Mouse (Mus musculus) midbrain, postnatal 0 days (tissue): ENCODE data around the gene Myo7a. TPM values are rescaled to one million over a fixed set of nuclear protein-coding genes. Genes with fewer than 3 reads are reported as not detected.

Source experiments
- ATAC-seq: fragments of 200-750 bp; cut with Nextera tagmentation; 2 replicates; pipeline ENCODE4 v1.8.0; 2017; ENCODE audit warnings: moderate number of reproducible peaks, mild to moderate bottlenecking, moderate TSS enrichment, moderate library complexity; ENCODE audit not compliant: low FRiP score
- DNase-seq: peaks from one replicate; pipeline ENCODE4 v3.0.0-alpha.2; 2015; ENCODE audit warnings: low spot score
- H3K27ac ChIP-seq: fragments of 300-500 bp; sonication (generic); 2 replicates; pipeline ENCODE4 v1.5.1; 2014; ENCODE audit warnings: low read depth, mild to moderate bottlenecking, low read length, mixed read lengths
- H3K27me3 ChIP-seq: fragments of 300-500 bp; sonication (generic); 2 replicates; pipeline ENCODE4 v1.6.1; 2014; ENCODE audit warnings: low read length, control low read depth, mixed read lengths; ENCODE audit not compliant: insufficient read depth
- H3K36me3 ChIP-seq: fragments of 300-500 bp; sonication (generic); 2 replicates; pipeline ENCODE4 v1.6.1; 2014; ENCODE audit warnings: low read length, control low read depth, mixed read lengths; ENCODE audit not compliant: insufficient read depth
- H3K4me1 ChIP-seq: fragments of 300-500 bp; sonication (generic); 2 replicates; pipeline ENCODE4 v1.6.1; 2014; ENCODE audit warnings: mild to moderate bottlenecking, control low read depth, antibody characterized with exemption, low read length, mixed read lengths; ENCODE audit not compliant: insufficient read depth
- H3K4me2 ChIP-seq: fragments of 300-500 bp; sonication (generic); 2 replicates; pipeline ENCODE4 v1.6.1; 2014; ENCODE audit warnings: low read depth, mild to moderate bottlenecking, low read length, mixed read lengths; ENCODE audit not compliant: poor library complexity, severe bottlenecking
- H3K4me3 ChIP-seq: fragments of 300-500 bp; sonication (generic); 2 replicates; pipeline ENCODE4 v1.5.1; 2014; ENCODE audit warnings: low read depth, mild to moderate bottlenecking, low read length, moderate library complexity
- H3K9ac ChIP-seq: fragments of 300-500 bp; sonication (generic); replicated peaks from 2 replicates; pipeline ENCODE4 v1.6.1; 2014; ENCODE audit warnings: mild to moderate bottlenecking, low read length, moderate library complexity, mixed read lengths; ENCODE audit not compliant: poor library complexity, severe bottlenecking
- H3K9me3 ChIP-seq: fragments of 300-500 bp; sonication (generic); 2 replicates; pipeline ENCODE4 v1.6.1; 2016; ENCODE audit warnings: low read length, control low read depth
- CTCF ChIP-seq: IDR thresholded peaks from 2 replicates; pipeline ENCODE4 v1.5.1; 2016; ENCODE audit warnings: antibody characterized with exemption, mild to moderate bottlenecking
- WGBS: fragments of 180-500 bp; shearing (Covaris S2); extraction: QIAGEN DNeasy Blood & Tissue Kit; methylation state at CpG from one replicate; pipeline ENCODE4 v1.1.7; 2014; 5-methylcytosine and 5-hydroxymethylcytosine counted together
- polyA plus RNA-seq: library from polyadenylated mRNA; unstranded; fragments of >200 nt; fragmentation: Nextera tagmentation; extraction: Ambion mirVana; gene quantifications from 2 replicates; pipeline ENCODE4 v1.2.1, GENCODE M21; 2015
- total RNA-seq: library from RNA; depleted of rRNA; stranded (reverse); fragments of >200 nt; gene quantifications from 2 replicates; pipeline ENCODE4 v1.2.3, GENCODE M21; 2014

Gene Myo7a
- total and polyA plus RNA-seq, 2 experiments from 2014 or later, result 14.6 to 74.3 TPM

DNA sequence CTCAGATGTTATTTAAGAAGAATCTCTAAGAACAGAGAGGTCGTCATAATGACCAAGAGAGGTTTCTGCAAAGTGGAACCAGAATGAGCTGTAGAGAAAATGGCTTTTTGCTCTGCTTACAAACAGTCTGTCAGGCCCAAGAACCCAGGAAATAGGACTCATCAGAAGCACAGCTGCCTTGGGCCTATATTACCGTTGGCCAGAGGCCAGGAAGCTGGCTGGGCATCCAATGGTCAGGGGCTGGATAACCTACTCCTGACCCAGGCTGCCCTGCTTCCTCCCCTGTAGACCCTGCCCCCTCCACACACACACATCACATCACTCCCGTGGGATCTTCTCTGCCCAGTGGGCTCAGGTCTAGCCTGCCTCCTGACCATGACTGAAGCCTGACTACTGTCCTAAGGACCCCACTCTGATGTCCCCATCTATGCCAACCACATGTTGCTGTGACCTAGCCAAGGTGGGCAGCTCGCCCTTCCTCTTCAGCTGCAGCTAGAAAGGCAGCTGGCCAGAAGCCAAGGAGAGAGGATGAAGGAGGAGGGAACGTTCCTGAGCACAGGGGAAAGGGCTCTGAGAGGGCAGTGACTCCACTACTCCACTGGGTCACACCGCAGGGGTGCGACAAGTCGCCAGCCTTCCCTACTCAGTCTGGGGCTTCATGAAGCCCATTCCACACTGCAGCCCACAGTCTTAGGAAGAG lies 40.9 kb upstream of the Myo7a start:
- ATAC-seq (no peak), DNase-seq (no peak)
- no peaks in the 10 kb centered on the region for H3K4me1 ChIP-seq
- peaks cover 10% of the 10 kb centered on the region for H3K36me3 ChIP-seq
- no peak overlapping the region for H3K9ac ChIP-seq
- no peak overlapping the region for H3K4me3 ChIP-seq
- no peak overlapping the region for H3K27ac ChIP-seq
- H3K27me3 ChIP-seq, result no peaks in the 10 kb centered on the region
- TF ChIP-seq CTCF, result no peak
- H3K4me2 ChIP-seq, result no peak overlapping the region
- no peaks in the 10 kb centered on the region for H3K9me3 ChIP-seq
- 65% methylated on average over 8 of the region's 8 CpGs for WGBS

DNA sequence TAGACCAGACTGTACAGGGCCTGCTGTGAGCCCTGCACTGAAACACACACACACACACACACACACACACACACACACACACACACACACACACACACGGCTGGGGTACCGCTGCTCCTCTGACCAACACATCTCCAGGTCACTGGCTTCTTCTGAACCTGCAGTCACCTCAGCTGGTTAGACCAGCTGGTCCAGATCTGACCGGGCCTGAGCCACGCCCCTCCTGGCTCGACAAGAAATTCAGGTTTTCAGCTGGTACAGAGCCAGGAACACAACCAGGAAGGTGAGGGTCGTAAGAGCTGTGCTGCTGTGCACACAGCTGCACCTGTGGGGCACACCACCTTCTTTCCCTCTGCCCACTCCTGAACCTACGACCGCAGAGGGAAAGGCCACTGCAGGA lies 39.2 kb upstream of the Myo7a start:
- TF ChIP-seq CTCF, result no peak
- ATAC-seq, result no peak
- Histone ChIP-seq H3K4me2 (no peak overlapping the region), H3K27ac (no peak overlapping the region), H3K4me1 (no peaks in the 10 kb centered on the region), H3K36me3 (peaks cover 10% of the 10 kb centered on the region), H3K9ac (no peak overlapping the region), H3K4me3 (no peak overlapping the region), H3K27me3 (no peaks in the 10 kb centered on the region), H3K9me3 (no peaks in the 10 kb centered on the region)
- DNase-seq, result no peak
- WGBS, result 74% methylated on average over 7 of the region's 8 CpGs

DNA sequence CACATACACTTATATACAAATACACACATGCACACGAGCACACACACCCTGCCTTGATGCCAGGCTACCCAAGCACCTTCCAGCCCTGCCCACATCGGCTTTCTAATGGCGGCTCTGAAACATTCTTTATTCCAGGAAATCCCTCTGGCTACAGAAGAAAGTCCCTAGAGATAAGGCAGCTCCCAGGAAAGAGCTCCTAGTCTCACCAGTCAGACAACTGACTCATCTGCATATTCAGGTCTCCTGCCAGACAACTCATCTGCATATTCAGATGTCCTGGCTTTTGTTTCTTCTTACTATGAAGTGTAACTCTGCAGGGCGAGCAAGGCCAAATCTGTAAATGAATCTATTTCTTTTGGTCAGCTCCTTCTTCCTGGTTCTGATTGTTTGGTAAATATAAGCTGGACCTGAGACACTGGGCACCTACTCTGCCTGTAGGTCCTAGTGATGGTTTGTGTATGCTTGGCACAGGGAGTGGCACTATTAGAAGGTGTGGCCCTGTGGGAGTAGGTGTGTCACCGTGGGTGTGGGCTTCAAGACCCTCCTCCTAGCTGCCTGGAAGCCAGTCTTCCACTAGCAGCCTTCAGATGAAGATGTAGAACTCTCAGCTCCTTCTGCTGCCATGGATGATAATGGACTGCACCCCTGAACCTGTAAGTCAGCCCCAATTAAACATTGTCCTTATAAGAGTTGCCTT lies 38.5 kb upstream of the Myo7a start:
- no peak overlapping the region for H3K4me3 ChIP-seq
- no peak for TF ChIP-seq CTCF
- H3K9me3 ChIP-seq, result no peaks in the 10 kb centered on the region
- H3K27me3 ChIP-seq, result no peaks in the 10 kb centered on the region
- H3K36me3 ChIP-seq, result peaks cover 14% of the 10 kb centered on the region
- no peak for ATAC-seq
- 39% methylated on average over 5 of the region's 5 CpGs for WGBS
- H3K9ac ChIP-seq, result no peak overlapping the region
- H3K4me2 ChIP-seq, result no peak overlapping the region
- no peak for DNase-seq
- H3K4me1 ChIP-seq, result no peaks in the 10 kb centered on the region
- H3K27ac ChIP-seq, result no peak overlapping the region

DNA sequence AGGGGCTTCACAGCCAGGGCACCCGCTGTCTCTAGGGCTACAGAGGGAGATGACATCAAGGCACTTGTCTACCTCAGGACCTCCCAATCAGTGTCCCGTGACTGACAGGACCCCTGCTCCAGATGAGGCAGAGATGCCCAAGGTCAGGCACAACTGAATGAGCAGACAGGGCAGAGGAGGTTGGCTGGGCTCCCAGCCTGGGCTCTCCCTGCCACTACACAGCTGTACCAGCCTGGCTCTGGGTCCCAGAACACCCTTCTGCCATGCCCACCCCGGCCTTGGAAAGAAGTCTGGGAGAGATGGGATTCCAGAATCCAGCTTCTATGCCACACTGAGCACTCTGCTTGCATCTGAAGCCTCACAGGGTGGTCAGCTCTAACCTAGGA lies 36.9 kb upstream of the Myo7a start:
- no peaks in the 10 kb centered on the region for H3K27me3 ChIP-seq
- H3K27ac ChIP-seq, result no peak overlapping the region
- ATAC-seq (no peak), DNase-seq (no peak)
- no peak overlapping the region for H3K4me2 ChIP-seq
- no peak overlapping the region for H3K4me3 ChIP-seq
- no peaks in the 10 kb centered on the region for H3K9me3 ChIP-seq
- TF ChIP-seq CTCF, result no peak
- H3K4me1 ChIP-seq, result no peaks in the 10 kb centered on the region
- H3K36me3 ChIP-seq, result peaks cover 10% of the 10 kb centered on the region
- 53% methylated on average over 3 of the region's 3 CpGs for WGBS
- H3K9ac ChIP-seq, result no peak overlapping the region

DNA sequence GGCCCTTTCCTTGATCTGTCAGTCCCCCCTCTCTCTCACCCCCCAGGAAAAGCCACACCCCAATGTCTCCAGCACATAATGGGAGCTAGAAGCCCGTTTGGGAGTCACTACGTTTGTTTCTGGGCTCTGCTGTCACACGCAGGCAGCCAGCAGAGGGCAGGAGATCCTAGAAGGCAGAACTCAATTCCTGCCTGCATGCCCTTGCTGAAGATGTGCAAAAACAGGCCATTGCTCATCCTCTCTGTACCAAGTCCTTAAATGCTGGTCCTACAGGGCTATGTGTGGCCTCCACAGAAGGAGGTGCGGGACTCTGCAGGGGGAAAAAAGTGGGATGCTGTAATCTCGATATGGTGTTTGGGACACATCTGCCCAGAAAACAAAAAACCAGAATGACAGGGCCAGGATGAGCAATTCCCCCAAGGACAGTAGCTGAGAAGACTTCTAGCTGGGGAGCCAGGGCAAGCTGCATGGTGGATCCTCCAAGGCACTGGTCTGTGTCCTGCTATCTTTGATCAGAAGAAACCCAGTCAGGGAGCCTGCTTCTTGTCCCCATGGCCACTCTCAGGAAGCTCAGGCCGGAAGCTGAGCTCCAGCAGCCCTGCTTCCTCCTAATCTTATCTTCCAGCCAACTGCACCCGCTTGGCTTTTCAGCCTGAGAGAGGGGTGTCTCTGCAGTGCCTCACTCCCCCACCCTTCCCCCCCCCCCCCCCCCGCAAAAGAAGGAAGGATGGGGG lies 36.4 kb upstream of the Myo7a start:
- no peak overlapping the region for H3K9ac ChIP-seq
- peak; percentile 35; the same call in 1 of the 2 replicates for ATAC-seq

DNA sequence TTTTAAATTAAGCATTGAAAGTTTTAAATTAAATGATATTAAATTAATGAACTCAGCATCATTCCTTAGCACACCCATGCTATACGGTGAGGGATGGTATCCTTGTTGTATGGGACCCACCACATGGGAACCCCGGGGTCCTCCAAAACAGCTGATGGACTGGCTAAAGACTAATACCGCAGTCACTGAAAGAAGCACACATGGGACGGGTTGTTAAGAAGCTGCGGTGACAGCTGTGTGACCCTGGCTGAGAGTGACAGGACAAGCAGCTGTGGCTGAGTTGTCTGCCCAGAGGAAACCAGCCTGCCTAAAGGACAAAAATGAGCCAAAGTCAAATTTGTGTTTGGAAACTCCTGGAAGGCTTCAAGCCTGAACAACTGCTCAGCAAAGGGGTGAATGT lies 34.6 kb upstream of the Myo7a start:
- no peak overlapping the region for H3K4me3 ChIP-seq
- H3K36me3 ChIP-seq, result 0 out of 2 replicates have a peak, but pooled peaks cover 5% of the 10 kb centered on the region
- H3K9me3 ChIP-seq, result no peaks in the 10 kb centered on the region
- no peaks in the 10 kb centered on the region for H3K27me3 ChIP-seq
- no peak overlapping the region for H3K27ac ChIP-seq
- no peaks in the 10 kb centered on the region for H3K4me1 ChIP-seq
- 78% methylated on average over 5 of the region's 5 CpGs for WGBS
- no peak for TF ChIP-seq CTCF
- no peak for ATAC-seq
- H3K4me2 ChIP-seq, result no peak overlapping the region
- H3K9ac ChIP-seq, result no peak overlapping the region
- no peak for DNase-seq

More for the DNA sequence above, 36.4 kb upstream of the Myo7a start:
- H3K4me2 ChIP-seq, result no peak overlapping the region
- no peaks in the 10 kb centered on the region for H3K9me3 ChIP-seq
- peaks cover 7% of the 10 kb centered on the region; the same call in 1 of the 2 replicates for H3K36me3 ChIP-seq
- peak; percentile 81 for DNase-seq
- 36% methylated on average over 7 of the region's 8 CpGs for WGBS
- H3K27ac ChIP-seq, result no peak overlapping the region
- H3K4me1 ChIP-seq, result no peaks in the 10 kb centered on the region
- H3K4me3 ChIP-seq, result no peak overlapping the region
- peak; percentile 91 for TF ChIP-seq CTCF
- no peaks in the 10 kb centered on the region for H3K27me3 ChIP-seq
